Mouse (Mus musculus): ENCODE results near the gene Gm4894. TPM values are rescaled to one million over a fixed set of nuclear protein-coding genes. Genes with fewer than 3 reads are reported as not detected.

Gm4894 gene
- polyA plus RNA-seq, 1 experiment from 2014 or later, result not detected

DNA sequence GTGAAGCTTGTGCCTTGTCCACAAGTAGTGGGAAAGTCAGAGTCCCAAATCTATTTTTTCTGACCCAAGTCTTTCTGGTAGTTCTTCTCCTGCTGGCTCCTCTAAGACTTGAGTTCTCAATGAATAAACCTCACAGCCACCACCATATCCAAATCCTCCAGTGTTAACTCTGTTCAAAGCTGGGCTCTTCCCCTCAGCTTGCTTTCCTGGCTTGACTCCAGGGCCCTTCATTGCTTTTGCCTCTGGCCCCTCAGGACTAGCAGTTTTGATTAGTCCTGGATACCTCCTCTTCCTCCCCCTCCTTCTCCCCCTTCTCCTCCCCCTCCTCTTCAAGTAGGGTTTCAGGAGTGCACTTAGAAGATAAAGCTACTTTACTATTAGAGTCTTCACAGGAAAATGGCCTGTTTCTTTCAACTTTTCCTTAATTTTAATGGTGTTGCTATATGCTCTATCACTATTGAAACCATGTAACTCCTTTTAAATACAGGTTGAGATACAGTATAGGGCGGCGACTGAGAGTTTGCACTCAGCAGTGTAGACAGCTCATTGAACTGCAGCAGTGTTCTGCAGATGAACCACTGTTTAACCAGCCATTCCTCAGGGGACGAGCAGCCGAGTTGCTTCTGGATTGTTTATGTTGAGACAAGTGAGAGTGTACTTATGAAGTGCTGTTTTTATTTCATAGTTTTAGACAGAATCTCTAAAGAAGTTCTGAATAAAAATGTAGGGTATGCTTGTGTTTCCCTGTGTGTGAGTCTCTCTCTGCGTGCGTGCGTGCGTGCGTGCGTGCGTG is 26.4 kb downstream of the Gm4894 start:
- H3K36me3 ChIP-seq, result no peaks in the 10 kb centered on the region
- no peak overlapping the region for H3K4me3 ChIP-seq (replicated peaks)
- H3K4me2 ChIP-seq, result no peak overlapping the region
- H3K27ac ChIP-seq (replicated peaks), result no peak overlapping the region
- WGBS, result 86% methylated on average over 11 of the region's 11 CpGs
- no peaks in the 10 kb centered on the region for H3K27me3 ChIP-seq (replicated peaks)
- no peaks in the 10 kb centered on the region for H3K9me3 ChIP-seq (replicated peaks)
- H3K9ac ChIP-seq (replicated peaks), result no peak overlapping the region
- ATAC-seq (ENCODE audit: low FRiP score), result no peak
- H3K4me1 ChIP-seq, result peaks cover 8% of the 10 kb centered on the region

DNA sequence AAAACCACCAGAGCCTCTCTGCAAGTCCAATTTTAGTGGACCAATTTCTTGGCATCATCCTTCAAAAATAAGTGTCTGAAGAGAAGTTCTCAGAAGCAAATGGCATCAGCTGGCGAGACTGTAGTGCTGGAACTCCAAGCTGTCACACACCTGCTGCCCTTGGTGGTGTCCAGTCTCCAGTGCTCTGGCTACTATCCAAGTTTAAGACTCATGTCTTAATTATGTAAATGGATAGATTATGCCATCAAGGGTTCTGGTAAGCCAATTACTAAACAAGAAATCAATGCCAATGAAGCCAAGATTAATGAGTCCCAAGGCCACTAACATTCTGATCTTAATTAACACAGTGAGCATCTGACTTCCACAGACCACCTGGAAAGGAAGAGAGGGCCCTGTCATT is 44.8 kb downstream of the Gm4894 start:
- no peak for ATAC-seq (ENCODE audit: low FRiP score)
- Histone ChIP-seq H3K4me3 (replicated peaks) (no peak overlapping the region), H3K27ac (replicated peaks) (no peak overlapping the region), H3K27me3 (replicated peaks) (no peaks in the 10 kb centered on the region; the same call in 1 of the 2 replicates), H3K9ac (replicated peaks) (no peak overlapping the region), H3K9me3 (replicated peaks) (no peaks in the 10 kb centered on the region), H3K36me3 (no peaks in the 10 kb centered on the region), H3K4me1 (no peaks in the 10 kb centered on the region), H3K4me2 (no peak overlapping the region)
- WGBS, result 52% methylated on average over 1 of the region's 1 CpGs

DNA sequence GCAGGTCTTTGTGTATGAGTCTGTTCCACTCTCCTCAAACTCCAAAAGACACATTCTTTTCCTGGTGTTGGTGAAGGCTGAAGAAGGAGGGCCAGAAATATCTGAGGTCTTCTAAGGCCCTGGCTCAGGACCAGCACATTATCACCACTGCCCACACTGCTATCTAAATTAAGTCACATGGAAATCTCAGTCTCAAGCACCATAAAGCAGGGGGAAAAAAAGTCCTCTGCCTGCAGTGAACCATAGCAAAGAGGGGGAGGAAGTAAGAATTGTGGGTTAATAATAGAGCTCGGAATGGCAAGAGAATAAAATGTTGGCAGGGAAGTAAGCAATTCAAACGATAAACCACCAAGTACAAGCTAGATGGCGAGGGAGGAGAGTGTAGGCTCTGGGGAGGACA is 57.2 kb downstream of the Gm4894 start:
- Histone ChIP-seq H3K36me3 (no peaks in the 10 kb centered on the region), H3K27ac (replicated peaks) (no peak overlapping the region), H3K27me3 (replicated peaks) (no peaks in the 10 kb centered on the region), H3K9me3 (replicated peaks) (no peaks in the 10 kb centered on the region), H3K4me1 (no peaks in the 10 kb centered on the region), H3K4me2 (no peak overlapping the region), H3K9ac (replicated peaks) (no peak overlapping the region), H3K4me3 (replicated peaks) (no peak overlapping the region)
- ATAC-seq (ENCODE audit: low FRiP score), result no peak
- WGBS, result 64% methylated on average over 3 of the region's 3 CpGs

DNA sequence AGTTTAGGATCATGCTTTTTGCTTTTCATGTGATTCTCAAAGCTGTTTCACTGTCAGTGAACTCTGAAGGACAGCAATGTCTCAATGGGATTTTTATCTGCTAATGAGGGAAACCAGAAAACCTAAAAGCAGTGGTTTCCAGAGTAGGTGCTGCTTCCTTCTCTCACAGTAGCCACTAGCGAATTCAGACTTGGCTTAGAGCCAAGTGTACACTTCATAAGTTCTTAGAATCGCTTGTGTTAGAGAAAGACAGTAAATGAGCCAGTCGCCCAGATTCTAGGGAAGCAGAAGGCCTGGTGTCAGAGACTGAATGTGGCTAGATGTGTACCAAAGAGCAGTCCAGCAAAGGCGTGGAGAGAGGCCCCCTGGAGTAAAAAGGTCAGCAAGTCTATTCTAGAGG is 60.5 kb downstream of the Gm4894 start:
- Histone ChIP-seq H3K4me1 (no peaks in the 10 kb centered on the region), H3K27me3 (replicated peaks) (no peaks in the 10 kb centered on the region), H3K36me3 (no peaks in the 10 kb centered on the region), H3K27ac (replicated peaks) (no peak overlapping the region), H3K9ac (replicated peaks) (no peak overlapping the region), H3K9me3 (replicated peaks) (no peaks in the 10 kb centered on the region), H3K4me2 (no peak overlapping the region), H3K4me3 (replicated peaks) (no peak overlapping the region)
- no peak for ATAC-seq (ENCODE audit: low FRiP score)
- WGBS, result 67% methylated on average over 4 of the region's 4 CpGs

DNA sequence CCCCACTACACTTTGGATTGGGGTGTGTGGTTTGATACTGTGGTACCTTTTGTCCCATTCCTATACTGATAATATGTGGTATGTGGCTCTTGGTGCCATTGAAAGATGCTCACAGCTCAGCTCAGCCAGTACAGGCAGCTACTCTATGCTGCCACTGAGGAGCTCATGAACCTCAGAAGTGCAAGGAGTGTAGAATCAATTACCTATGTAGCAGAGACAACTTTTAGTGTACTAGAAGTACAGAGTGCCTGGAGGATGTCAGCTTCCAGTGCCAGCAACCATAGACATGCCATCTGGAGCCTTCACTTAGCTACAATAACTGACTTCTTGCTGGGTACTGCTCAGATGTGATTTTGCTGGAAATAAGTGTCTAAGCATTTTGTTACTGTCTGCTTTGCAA is 68.3 kb downstream of the Gm4894 start:
- no peak overlapping the region; the same call in 1 of the 2 replicates for H3K27ac ChIP-seq (replicated peaks)
- H3K9ac ChIP-seq (replicated peaks), result no peak overlapping the region
- H3K27me3 ChIP-seq (replicated peaks), result no peaks in the 10 kb centered on the region
- no peak for ATAC-seq (ENCODE audit: low FRiP score)
- H3K4me1 ChIP-seq, result no peaks in the 10 kb centered on the region
- no peak overlapping the region for H3K4me2 ChIP-seq
- H3K36me3 ChIP-seq, result no peaks in the 10 kb centered on the region
- no peaks in the 10 kb centered on the region for H3K9me3 ChIP-seq (replicated peaks)
- H3K4me3 ChIP-seq (replicated peaks), result no peak overlapping the region

Other genes with a start within 250 kb of the Gm4894 start
- gene Zw10, start 194.9 kb upstream of the Gm4894 start, polyA plus RNA-seq (2015; fragmentation: Nextera tagmentation; extraction: Ambion mirVana), result 23.0 and 26.6 TPM in 2 replicates
- gene Tmprss5, start 169.3 kb upstream of the Gm4894 start, polyA plus RNA-seq (2015; fragmentation: Nextera tagmentation; extraction: Ambion mirVana), result 1.9 and 2.5 TPM in 2 replicates
- gene Drd2, start 90.1 kb downstream of the Gm4894 start, polyA plus RNA-seq (2015; fragmentation: Nextera tagmentation; extraction: Ambion mirVana), result 6.7 and 8.4 TPM in 2 replicates
- gene Ankk1, start 176.5 kb downstream of the Gm4894 start, polyA plus RNA-seq (2015; fragmentation: Nextera tagmentation; extraction: Ambion mirVana), result not detected in 2 replicates
- 1.8 and 2.5 TPM in 2 replicates for gene Ttc12, start 235.7 kb downstream of the Gm4894 start, polyA plus RNA-seq (2015; fragmentation: Nextera tagmentation; extraction: Ambion mirVana)

Data from neural tube, embryonic 15.5 days (tissue).